Mouse (Mus musculus) forebrain, postnatal 0 days (tissue): Measurements from ENCODE around the gene Myod1. TPM values are rescaled to one million over a fixed set of nuclear protein-coding genes. Genes with fewer than 3 reads are reported as not detected.
A peak's percentile ranks its signal among the peaks of the same experiment; 100 is the strongest.

ENCODE experiments used
- ATAC-seq: fragments of 200-750 bp; cut with Nextera tagmentation; 2 replicates; pipeline ENCODE4 v1.8.0; 2017; ENCODE audit warnings: mild to moderate bottlenecking, moderate library complexity
- DNase-seq: peaks from one replicate; pipeline ENCODE4 v3.0.0-alpha.2; 2015
- H3K27ac ChIP-seq: fragments of 300-500 bp; sonication (generic); 2 replicates; pipeline ENCODE4 v1.5.1; 2014; ENCODE audit warnings: low read depth, mild to moderate bottlenecking, antibody characterized with exemption, low read length, moderate library complexity, mixed read lengths
- H3K27me3 ChIP-seq: fragments of 300-500 bp; sonication (generic); 2 replicates; pipeline ENCODE4 v1.6.1; 2014; ENCODE audit warnings: mild to moderate bottlenecking, low read length, mixed read lengths; ENCODE audit not compliant: insufficient read depth
- H3K36me3 ChIP-seq: fragments of 300-500 bp; sonication (generic); 2 replicates; pipeline ENCODE4 v1.6.1; 2014; ENCODE audit warnings: mild to moderate bottlenecking, moderate library complexity; ENCODE audit not compliant: insufficient read depth
- H3K4me1 ChIP-seq: fragments of 300-500 bp; sonication (generic); 2 replicates; pipeline ENCODE4 v1.6.1; 2014; ENCODE audit warnings: antibody characterized with exemption; ENCODE audit not compliant: insufficient read depth
- H3K4me2 ChIP-seq: fragments of 300-500 bp; sonication (generic); 2 replicates; pipeline ENCODE4 v1.6.1; 2014; ENCODE audit warnings: low read depth, mild to moderate bottlenecking, moderate library complexity
- H3K4me3 ChIP-seq: fragments of 300-500 bp; sonication (generic); 2 replicates; pipeline ENCODE4 v1.5.1; 2014; ENCODE audit warnings: low read depth, low read length, mixed read lengths
- H3K9ac ChIP-seq: fragments of 300-500 bp; sonication (generic); 2 replicates; pipeline ENCODE4 v1.6.1; 2014; ENCODE audit warnings: mild to moderate bottlenecking
- H3K9me3 ChIP-seq: fragments of 300-500 bp; sonication (generic); 2 replicates; pipeline ENCODE4 v1.6.1; 2016; ENCODE audit warnings: low read length
- CTCF ChIP-seq: sonication (generic); IDR thresholded peaks from 2 replicates; pipeline ENCODE4 v1.5.1; 2016; ENCODE audit warnings: antibody characterized with exemption, control low read depth, low read depth
- WGBS: fragments of 180-500 bp; shearing (Covaris S2); extraction: QIAGEN DNeasy Blood & Tissue Kit; methylation state at CpG from one replicate; pipeline ENCODE4 v1.1.7; 2014; 5-methylcytosine and 5-hydroxymethylcytosine counted together
- polyA plus RNA-seq: library from polyadenylated mRNA; unstranded; fragments of >200 nt; fragmentation: Nextera tagmentation; extraction: Ambion mirVana; gene quantifications from 2 replicates; pipeline ENCODE4 v1.2.1, GENCODE M21; 2015
- total RNA-seq: library from RNA; depleted of rRNA; stranded (reverse); fragments of >200 nt; gene quantifications from 2 replicates; pipeline ENCODE4 v1.2.3, GENCODE M21; 2014; rRNA removed

The Myod1 gene
- total and polyA plus RNA-seq, 2 experiments from 2014 or later, result not detected

GRCm38 (mm10) chr7:46422052-46422763 lies 45.9 kb downstream of the Myod1 start:
- Histone ChIP-seq H3K4me1 (peaks cover 27% of the 10 kb centered on the region), H3K27me3 (no peaks in the 10 kb centered on the region), H3K27ac (peak overlapping the region; percentile 83), H3K9ac (no peak overlapping the region), H3K4me2 (peak overlapping the region; percentile 43), H3K36me3 (no peaks in the 10 kb centered on the region), H3K4me3 (0 out of 2 replicates have a peak overlapping the region, but pooled peaks have one; percentile 16), H3K9me3 (no peaks in the 10 kb centered on the region)
- peak; percentile 91 for ATAC-seq
- TF ChIP-seq CTCF, result no peak
- peak; percentile 85 for DNase-seq
- 33% methylated on average over 8 of the region's 8 CpGs for WGBS

- peak; percentile 66 for DNase-seq
- peak; percentile 76 for TF ChIP-seq CTCF
- Histone ChIP-seq H3K9ac (no peak overlapping the region), H3K4me1 (peaks cover 27% of the 10 kb centered on the region), H3K4me3 (0 out of 2 replicates have a peak overlapping the region, but pooled peaks have one; percentile 16), H3K27me3 (no peaks in the 10 kb centered on the region), H3K4me2 (peak overlapping the region; percentile 43), H3K36me3 (peaks cover 4% of the 10 kb centered on the region), H3K9me3 (no peaks in the 10 kb centered on the region), H3K27ac (peak overlapping the region; percentile 83)
- WGBS, result 60% methylated on average over 18 of the region's 18 CpGs
- ATAC-seq, result peak; percentile 66
These were observed 46.6 kb downstream of the Myod1 start for GRCm38 (mm10) chr7:46422764-46423412.

- Histone ChIP-seq H3K9ac (no peak overlapping the region), H3K9me3 (no peaks in the 10 kb centered on the region), H3K4me1 (peaks cover 27% of the 10 kb centered on the region), H3K27me3 (no peaks in the 10 kb centered on the region), H3K4me3 (no peak overlapping the region), H3K36me3 (peaks cover 9% of the 10 kb centered on the region), H3K27ac (no peak overlapping the region), H3K4me2 (no peak overlapping the region)
- DNase-seq (peak; percentile 27), ATAC-seq (no peak)
- TF ChIP-seq CTCF, result no peak
- WGBS, result 55% methylated on average over 3 of the region's 3 CpGs
These were observed 47.7 kb downstream of the Myod1 start for GRCm38 (mm10) chr7:46423951-46424350.

- Histone ChIP-seq H3K27ac (no peak overlapping the region), H3K9ac (no peak overlapping the region), H3K9me3 (no peaks in the 10 kb centered on the region), H3K4me2 (no peak overlapping the region), H3K4me3 (no peak overlapping the region), H3K4me1 (peaks cover 27% of the 10 kb centered on the region), H3K36me3 (peaks cover 12% of the 10 kb centered on the region), H3K27me3 (no peaks in the 10 kb centered on the region)
- DNase-seq (no peak), ATAC-seq (no peak)
- TF ChIP-seq CTCF, result no peak
- WGBS, result 14% methylated on average over 4 of the region's 4 CpGs
These were observed 48.7 kb downstream of the Myod1 start for GRCm38 (mm10) chr7:46425012-46425411.

Other genes starting within 250 kb of the Myod1 start
- gene Abcc8, start 196.4 kb upstream of the Myod1 start, total RNA-seq, result 11.5 and 18.9 TPM in 2 replicates
- gene Abcc8, start 196.4 kb upstream of the Myod1 start, polyA plus RNA-seq, result 6.7 and 7.0 TPM in 2 replicates
- 0.31 and 1.6 TPM in 2 replicates for gene Ush1c, start 138.0 kb upstream of the Myod1 start, total RNA-seq
- 1.6 and 1.9 TPM in 2 replicates for gene Ush1c, start 138.0 kb upstream of the Myod1 start, polyA plus RNA-seq
- 0.08 TPM in 1 of 2 replicates, not detected in the other for gene Otog, start 135.5 kb upstream of the Myod1 start, total RNA-seq
- 0.02 and 0.03 TPM in 2 replicates for gene Otog, start 135.5 kb upstream of the Myod1 start, polyA plus RNA-seq
- gene Kcnc1, start 20.0 kb downstream of the Myod1 start, total RNA-seq, result 19.2 and 23.3 TPM in 2 replicates
- 9.3 and 22.8 TPM in 2 replicates for gene Kcnc1, start 20.0 kb downstream of the Myod1 start, polyA plus RNA-seq